Mouse (Mus musculus) lung, postnatal 0 days (tissue): Measurements from ENCODE around the gene Rexo1.

ENCODE experiments used
- CTCF ChIP-seq: IDR thresholded peaks from 2 replicates; pipeline ENCODE4 v1.5.1; 2016; ENCODE audit warnings: antibody characterized with exemption, mild to moderate bottlenecking
- EP300 ChIP-seq: IDR thresholded peaks from 2 replicates; pipeline ENCODE4 v1.6.1; 2016; ENCODE audit warnings: antibody characterized with exemption, mild to moderate bottlenecking, control low read depth

GRCm38 (mm10) chr10:80539493-80539892, 21.9 kb downstream of the Rexo1 start:
- TF ChIP-seq CTCF (no peak), EP300 (no peak)
